ENCODE assay signal across 19 mouse cellular contexts in the genomic region with DNA sequence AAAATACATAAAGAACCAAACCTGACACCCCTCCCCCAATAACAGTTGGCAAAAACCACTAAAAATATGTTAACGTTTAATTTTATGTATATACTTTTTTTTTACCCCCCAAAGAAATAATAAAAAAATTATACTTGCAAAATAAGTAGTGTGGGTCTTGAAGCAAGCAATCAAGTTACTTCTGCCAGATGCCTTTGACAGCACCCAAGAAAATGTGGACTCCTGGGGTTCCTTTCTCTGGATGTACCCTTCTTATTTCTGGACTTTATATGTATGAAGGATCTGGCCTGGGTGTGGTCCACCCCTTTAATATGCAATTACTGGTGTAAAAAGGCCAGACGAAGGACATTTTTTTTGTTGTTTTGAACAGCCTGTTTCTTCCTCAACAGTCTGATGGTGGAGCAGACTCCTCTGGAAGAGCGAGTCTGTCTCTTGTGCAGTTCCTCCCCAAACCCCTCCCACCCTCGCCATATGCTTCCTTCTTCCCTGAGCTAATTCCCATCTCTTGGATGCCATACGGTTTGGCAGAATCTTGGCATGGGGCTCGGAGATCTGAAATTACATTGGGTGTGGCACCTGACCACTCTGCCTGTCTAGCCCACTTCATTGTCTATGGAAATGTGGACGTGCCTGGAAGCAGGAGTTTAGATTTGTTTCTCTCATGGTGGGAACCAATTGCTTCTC.
DNase-seq lines count a peak whose midpoint lies in the region; ATAC-seq and TF ChIP-seq lines count a peak whose summit lies in the region.
"Had no signal": no experiment of that assay in that cellular context is flagged by ENCODE, and none has a peak within 500 bp of the region (broad histone marks: within the 10 kb centered on the region; RNA-seq: fewer than 3 reads in every experiment).

No protein-coding gene starts in this region.

- no peak overlapping the region for H3K4me3 ChIP-seq in midbrain, postnatal 0 days (ENCODE audit: low read depth, low read length)
- H3K4me3 ChIP-seq in midbrain, embryonic 16.5 days (ENCODE audit: low read depth, low read length) = no peak overlapping the region
- no peak overlapping the region for H3K4me3 ChIP-seq in forebrain, postnatal 0 days (ENCODE audit: low read depth, low read length)
- H3K4me3 ChIP-seq: intestine, embryonic 15.5 days; limb, embryonic 12.5 days; liver, embryonic 12.5 days; megakaryocyte, embryonic 14.5 days; midbrain, embryonic 15.5 days had no signal

- TF ChIP-seq CTCF in midbrain, postnatal 0 days (IDR thresholded peaks at IDR 0.05) = no peak
- no peak for TF ChIP-seq CTCF in forebrain, postnatal 0 days (IDR thresholded peaks at IDR 0.05; ENCODE audit: low read depth)

- H3K9ac ChIP-seq in midbrain, postnatal 0 days (replicated peaks; ENCODE audit: low read length, poor library complexity, severe bottlenecking) = no peak overlapping the region
- no peak overlapping the region for H3K9ac ChIP-seq in midbrain, embryonic 16.5 days (ENCODE audit: low read depth, low read length)
- H3K9ac ChIP-seq in forebrain, postnatal 0 days = no peak overlapping the region
- H3K9ac ChIP-seq: intestine, embryonic 15.5 days; limb, embryonic 12.5 days; liver, embryonic 12.5 days; midbrain, embryonic 15.5 days had no signal

- H3K27me3 ChIP-seq in midbrain, postnatal 0 days (ENCODE audit: insufficient read depth, low read length) = no peaks in the 10 kb centered on the region
- H3K27me3 ChIP-seq in midbrain, embryonic 16.5 days (ENCODE audit: control insufficient read depth, insufficient read depth, low read depth, low read length) = no peaks in the 10 kb centered on the region
- no peaks in the 10 kb centered on the region for H3K27me3 ChIP-seq in forebrain, postnatal 0 days (ENCODE audit: insufficient read depth, low read length)
- H3K27me3 ChIP-seq: intestine, embryonic 15.5 days; limb, embryonic 12.5 days; liver, embryonic 12.5 days; midbrain, embryonic 15.5 days had no signal

- H3K4me1 ChIP-seq in midbrain, postnatal 0 days (ENCODE audit: insufficient read depth, low read length) = no peaks in the 10 kb centered on the region
- H3K4me1 ChIP-seq in midbrain, embryonic 16.5 days (ENCODE audit: control insufficient read depth, insufficient read depth, low read length) = no peaks in the 10 kb centered on the region
- H3K4me1 ChIP-seq in forebrain, postnatal 0 days (ENCODE audit: insufficient read depth) = no peaks in the 10 kb centered on the region
- H3K4me1 ChIP-seq: intestine, embryonic 15.5 days; liver, embryonic 12.5 days; midbrain, embryonic 15.5 days had no signal

- H3K27ac ChIP-seq in midbrain, postnatal 0 days (ENCODE audit: low read depth, low read length) = no peak overlapping the region
- H3K27ac ChIP-seq in midbrain, embryonic 16.5 days (ENCODE audit: low read length) = no peak overlapping the region
- H3K27ac ChIP-seq in forebrain, postnatal 0 days (ENCODE audit: low read depth, low read length) = peak overlapping the region; percentile 54; the same call in 1 of the 2 replicates
- H3K27ac ChIP-seq: intestine, embryonic 15.5 days; limb, embryonic 12.5 days; liver, embryonic 12.5 days; midbrain, embryonic 15.5 days had no signal

- peak; percentile 57; the same call in 1 of the 2 replicates for ATAC-seq in frontal cortex, adult (ENCODE audit: low TSS enrichment)
- ATAC-seq in midbrain, postnatal 0 days (ENCODE audit: low FRiP score) = no peak
- no peak for ATAC-seq in midbrain, embryonic 16.5 days
- peak; percentile 87 for ATAC-seq in forebrain, postnatal 0 days
- ATAC-seq: intestine, embryonic 15.5 days; liver, embryonic 12.5 days; midbrain, embryonic 15.5 days had no signal

- no peaks in the 10 kb centered on the region for H3K9me3 ChIP-seq in midbrain, postnatal 0 days (ENCODE audit: low read length)
- no peaks in the 10 kb centered on the region for H3K9me3 ChIP-seq in midbrain, embryonic 16.5 days (replicated peaks; ENCODE audit: control insufficient read depth, low read length, poor library complexity, severe bottlenecking)
- H3K9me3 ChIP-seq in forebrain, postnatal 0 days (ENCODE audit: low read length) = no peaks in the 10 kb centered on the region
- H3K9me3 ChIP-seq: intestine, embryonic 15.5 days; limb, embryonic 12.5 days; liver, embryonic 12.5 days; midbrain, embryonic 15.5 days had no signal

- H3K4me2 ChIP-seq in midbrain, postnatal 0 days (ENCODE audit: low read depth, low read length, poor library complexity, severe bottlenecking) = no peak overlapping the region
- H3K4me2 ChIP-seq in midbrain, embryonic 16.5 days (ENCODE audit: low read length) = no peak overlapping the region
- no peak overlapping the region for H3K4me2 ChIP-seq in forebrain, postnatal 0 days (ENCODE audit: low read depth)
- H3K4me2 ChIP-seq: intestine, embryonic 15.5 days; limb, embryonic 12.5 days; liver, embryonic 12.5 days; midbrain, embryonic 15.5 days had no signal

- no peaks in the 10 kb centered on the region for H3K36me3 ChIP-seq in midbrain, postnatal 0 days (ENCODE audit: insufficient read depth, low read length)
- no peaks in the 10 kb centered on the region for H3K36me3 ChIP-seq in midbrain, embryonic 16.5 days (ENCODE audit: control insufficient read depth, insufficient read depth, low read length)
- no peaks in the 10 kb centered on the region for H3K36me3 ChIP-seq in forebrain, postnatal 0 days (ENCODE audit: insufficient read depth)
- H3K36me3 ChIP-seq: intestine, embryonic 15.5 days; limb, embryonic 12.5 days; liver, embryonic 12.5 days; midbrain, embryonic 15.5 days had no signal

- WGBS in midbrain, postnatal 0 days = 82% methylated on average over 7 of the region's 7 CpGs
- 77% methylated on average over 7 of the region's 7 CpGs for WGBS in midbrain, embryonic 16.5 days
- 51% methylated on average over 7 of the region's 7 CpGs for WGBS in forebrain, postnatal 0 days

- DNase-seq in frontal cortex, postnatal 14 days (ENCODE audit: low spot score in 2 of 2) = no peak
- DNase-seq in midbrain, postnatal 0 days (ENCODE audit: low spot score) = peak; percentile 66
- DNase-seq in forebrain, postnatal 0 days = peak; percentile 81
- DNase-seq in telencephalon, adult 2 months (ENCODE audit: low read depth, low spot score) = peak; percentile 22
- no peak for DNase-seq in ovary, postnatal 36 days (ENCODE audit: low spot score)
- DNase-seq: adrenal gland, adult 8-10 months; cerebellum, adult 11-12 months; gastrocnemius, postnatal 25 days; kidney, adult 9 months; kidney, postnatal 36 days; lung, adult 2 months; thymus, postnatal 36 days had no signal

Comparison
In these comparisons a context has a peak if more than half of its experiments do, and no peak if none do; other contexts are left out.
1. ATAC-seq: peak in frontal cortex, adult (single experiment) and forebrain, postnatal 0 days (single experiment); none in midbrain, postnatal 0 days (single experiment) and midbrain, embryonic 16.5 days (single experiment).
2. DNase-seq: peak in midbrain, postnatal 0 days (single experiment), forebrain, postnatal 0 days (single experiment) and telencephalon, adult 2 months (single experiment); none in frontal cortex, postnatal 14 days (0 of 2) and ovary, postnatal 36 days (single experiment).